Mouse (Mus musculus): ENCODE measurements around the gene Lhfp.

GRCm38 (mm10) chr3:53125495-53125894, 84.2 kb downstream of the Lhfp start:
- TF ChIP-seq CEBPB (IDR thresholded peaks at IDR 0.05; ENCODE audit: insufficient read depth, poor library complexity, severe bottlenecking) (no peak), USF1 (IDR thresholded peaks at IDR 0.05; ENCODE audit: low read depth) (no peak), POLR2A (IDR thresholded peaks at IDR 0.05; ENCODE audit: insufficient read length, low read depth) (no peak), MAX (IDR thresholded peaks at IDR 0.05; ENCODE audit: low read depth) (no peak), MYOD1 (IDR thresholded peaks at IDR 0.05; ENCODE audit: control insufficient read depth in 1 of 3, insufficient read length in 2 of 3, low read depth in 2 of 3) (peak in 2 of 3 experiments; percentile 21 to 23), MYOG (IDR thresholded peaks at IDR 0.05; ENCODE audit: control insufficient read depth in 1 of 3, insufficient read depth in 1 of 3, insufficient read length in 2 of 3, low read depth in 2 of 3) (no peak), SRF (IDR thresholded peaks at IDR 0.05; ENCODE audit: control insufficient read depth, insufficient read length, low read depth) (no peak)

Data from myocyte (in vitro differentiated cells).